In genomic region chr14:79521471-79522117, GRCm38 (mm10) we compare ENCODE assay signal across 8 mouse cellular contexts. TPM values are rescaled to one million over a fixed set of nuclear protein-coding genes. Genes with fewer than 3 reads are reported as not detected.
DNase-seq lines count a peak whose midpoint lies in the region; ATAC-seq lines count a peak whose summit lies in the region.

No protein-coding gene starts in this region.

- 87% methylated on average over 6 of the region's 6 CpGs for WGBS in midbrain, embryonic 11.5 days

- no peak overlapping the region for H3K27ac ChIP-seq in midbrain, embryonic 11.5 days (ENCODE audit: low read depth, low read length)

- H3K27me3 ChIP-seq in midbrain, embryonic 11.5 days (ENCODE audit: control insufficient read depth, insufficient read depth, low read length) = no peaks in the 10 kb centered on the region

- H3K36me3 ChIP-seq in midbrain, embryonic 11.5 days (ENCODE audit: control insufficient read depth, insufficient read depth, low read length) = no peaks in the 10 kb centered on the region

- H3K4me3 ChIP-seq in midbrain, embryonic 11.5 days (ENCODE audit: low read depth, low read length) = no peak overlapping the region

- ATAC-seq in CD4-positive, CD25-positive, alpha-beta regulatory T cell, adult 4 months = peak; percentile 60
- ATAC-seq in common myeloid progenitor, adult 5-6 weeks (replicated peaks; ENCODE audit: low read depth, poor library complexity, severe bottlenecking) = peak; percentile 73
- ATAC-seq in megakaryocyte progenitor cell, adult 5-6 weeks (replicated peaks; ENCODE audit: poor library complexity) = peak; percentile 55
- ATAC-seq in midbrain, embryonic 11.5 days (ENCODE audit: low FRiP score) = no peak

- no peak overlapping the region for H3K4me2 ChIP-seq in midbrain, embryonic 11.5 days

- no peaks in the 10 kb centered on the region for H3K9me3 ChIP-seq in midbrain, embryonic 11.5 days (ENCODE audit: control insufficient read depth, low read length)

- H3K4me1 ChIP-seq in midbrain, embryonic 11.5 days (ENCODE audit: control insufficient read depth, insufficient read depth, low read length) = no peaks in the 10 kb centered on the region

- DNase-seq in kidney, adult 9 months = peak; percentile 34
- no peak for DNase-seq in kidney, postnatal 14 days
- DNase-seq in cerebellum, adult 11 months = no peak
- no peak for DNase-seq in midbrain, embryonic 11.5 days (ENCODE audit: low spot score, missing footprints)
- no peak for DNase-seq in urinary bladder, adult 2 months (ENCODE audit: low spot score)

- no peak overlapping the region for H3K9ac ChIP-seq in midbrain, embryonic 11.5 days (ENCODE audit: low read length)

RNA-seq across cellular contexts. Expression of gene Wbp4, which starts 40.3 kb away (rescaled TPM):
- polyA plus RNA-seq in CD4-positive, CD25-positive, alpha-beta regulatory T cell, adult 4 months (2017; shearing (Covaris generic)) = 10 to 100 TPM; 25.3 to 27.1 TPM
- 81.4 and 84.9 TPM in 2 replicates for total RNA-seq in common myeloid progenitor, adult 5-6 weeks (2017)
- total RNA-seq in megakaryocyte progenitor cell, adult 5-6 weeks (2015) = 33.6 and 34.2 TPM in 2 replicates
- total RNA-seq in megakaryocyte progenitor cell, adult 5-6 weeks (2017) = 50.2 and 84.2 TPM in 2 replicates
- 61.1 and 62.4 TPM in 2 replicates for polyA plus RNA-seq in midbrain, embryonic 11.5 days (2014; fragmentation: Nextera tagmentation; extraction: Ambion mirVana)
- 17.8 and 18.7 TPM in 2 replicates for polyA plus RNA-seq in urinary bladder, adult 2 months (2012; rRNA removed)

RNA-seq across cellular contexts. Expression of gene Elf1, which starts 40.6 kb away (rescaled TPM):
- 100 to 1,000 TPM; 149 to 199 TPM for polyA plus RNA-seq in CD4-positive, CD25-positive, alpha-beta regulatory T cell, adult 4 months (2017; shearing (Covaris generic))
- 270 and 285 TPM in 2 replicates for total RNA-seq in common myeloid progenitor, adult 5-6 weeks (2017)
- total RNA-seq in megakaryocyte progenitor cell, adult 5-6 weeks (2015) = 96.8 and 98.3 TPM in 2 replicates
- total RNA-seq in megakaryocyte progenitor cell, adult 5-6 weeks (2017) = 178 and 189 TPM in 2 replicates
- 5.9 and 8.3 TPM in 2 replicates for polyA plus RNA-seq in midbrain, embryonic 11.5 days (2014; fragmentation: Nextera tagmentation; extraction: Ambion mirVana)
- polyA plus RNA-seq in urinary bladder, adult 2 months (2012; rRNA removed) = 40.7 and 41.9 TPM in 2 replicates
